Mouse (Mus musculus) urinary bladder, adult 18-20 months (tissue): Measurements from ENCODE around the gene Olfr1033.
"Not testable (repeated sequence)": the region's sequence is repeated elsewhere in the genome, so short reads cannot be mapped to it uniquely, and the experiment has no call there.

Experiments
- DNase-seq, 2 experiments: peaks; one replicate each; pipeline ENCODE4 v3.0.0; 2022; ENCODE audit warnings: low spot score in 2 of 2, mixed read lengths in 2 of 2

Gene Olfr1033

DNA sequence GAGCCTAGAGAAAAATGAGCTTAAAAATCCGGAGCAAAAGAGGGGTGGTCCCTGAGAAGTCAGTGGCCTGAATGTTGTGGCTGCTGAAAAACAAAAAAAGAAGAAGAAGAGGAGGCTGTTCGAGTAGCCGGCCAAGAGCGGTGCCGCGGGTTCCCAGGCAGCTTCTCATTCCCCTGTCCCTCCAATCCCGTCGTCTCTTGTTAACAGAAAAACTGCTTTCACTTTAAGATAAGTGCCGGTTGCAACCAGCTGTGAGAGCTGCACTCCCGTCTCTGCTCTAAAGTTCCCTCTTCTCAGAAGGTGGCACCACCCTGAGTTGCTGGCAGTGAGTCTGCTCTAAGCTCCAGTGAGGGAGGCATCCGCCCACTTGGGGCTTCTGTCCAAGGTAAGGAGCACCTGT lies at the start of gene Olfr1033:
TSS of gene Olfr1033 (plus strand) at position 228 of the 400 bp plus-strand sequence.
- DNase-seq: peak in 1 of 2 experiments; percentile 12

DNA sequence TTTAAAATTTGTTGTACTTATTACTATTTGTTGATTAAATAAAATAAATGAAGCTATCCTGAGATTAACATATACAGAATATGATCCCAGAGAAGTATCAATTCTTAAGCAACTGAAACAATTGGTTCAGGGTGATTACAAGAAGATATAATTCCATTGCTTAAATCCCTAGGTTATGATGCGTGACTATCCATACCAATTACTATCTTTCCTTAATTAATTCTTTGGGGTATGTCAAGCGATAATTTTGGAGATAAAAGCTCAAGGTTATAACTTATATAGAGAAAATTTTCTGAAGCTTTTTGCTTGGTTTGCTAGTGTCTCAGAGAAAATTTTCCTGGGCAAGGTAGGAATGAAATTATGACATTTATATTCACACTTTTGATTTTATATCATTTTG lies 46.8 kb upstream of the Olfr1033 start, which contains the start of gene Olfr1029:
TSS of gene Olfr1029 (plus strand) at position 301 of the 400 bp plus-strand sequence.
- no peak for DNase-seq

DNA sequence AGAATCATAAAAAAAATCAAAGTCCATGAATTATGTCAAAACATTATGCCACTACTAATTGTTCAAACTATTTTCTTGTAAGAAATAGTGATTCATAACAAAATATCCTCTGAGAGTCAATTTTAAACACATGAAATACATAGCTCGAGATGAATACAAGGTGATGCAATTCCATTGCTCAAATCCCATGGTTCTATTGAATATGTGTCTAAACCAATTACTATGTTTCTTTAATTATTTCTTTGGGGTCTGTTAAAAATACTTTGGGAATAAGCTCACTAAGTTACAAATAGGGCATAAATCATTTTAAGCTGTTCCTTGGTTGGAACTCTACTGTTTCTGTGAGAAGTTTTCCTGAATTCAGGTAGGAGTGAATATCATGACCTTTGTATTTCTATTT lies 41.5 kb upstream of the Olfr1033 start, which contains the start of gene Olfr1030:
TSS of gene Olfr1030 (plus strand) at position 301 of the 400 bp plus-strand sequence.
- no peak for DNase-seq

DNA sequence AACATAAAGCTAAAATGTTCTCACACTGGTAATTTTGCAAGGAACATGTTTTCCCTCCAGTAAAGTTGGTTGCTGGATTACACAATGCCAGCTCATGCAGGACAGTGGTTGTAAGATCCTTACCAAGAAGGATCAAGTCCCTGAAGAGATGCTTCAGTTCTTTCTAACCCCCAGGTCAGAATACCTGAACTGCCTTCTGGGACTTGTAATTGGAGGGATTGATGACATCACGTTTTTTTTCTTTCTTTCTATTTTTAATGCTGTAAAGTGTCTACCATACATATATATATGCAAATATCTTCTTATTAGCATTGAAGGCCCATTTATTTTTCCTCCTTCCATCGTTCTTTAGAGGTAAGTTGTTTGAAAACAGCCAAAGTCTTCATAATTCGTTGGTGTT lies 30.4 kb upstream of the Olfr1033 start, which contains the start of gene Olfr1031:
TSS of gene Olfr1031 (plus strand) at position 301 of the 400 bp plus-strand sequence.
- no peak for DNase-seq

DNA sequence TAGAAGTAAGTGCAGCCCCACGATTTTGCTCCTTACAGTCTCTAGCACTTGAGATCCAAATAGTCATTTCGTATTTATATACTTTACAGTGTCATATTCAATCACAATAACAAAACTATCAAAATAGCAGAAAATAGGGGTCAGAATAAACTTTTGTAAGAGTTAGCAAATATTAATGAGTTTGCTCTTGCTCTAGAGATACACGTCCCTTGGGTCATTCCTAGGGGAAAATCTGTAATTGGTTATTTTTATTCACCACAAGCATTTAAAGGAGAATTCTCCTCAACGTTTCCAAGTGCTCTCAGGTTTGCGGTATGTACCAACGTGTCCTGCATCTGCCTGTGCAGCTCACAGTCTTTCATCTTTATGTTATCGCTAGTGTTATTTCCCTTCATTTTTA lies 15.2 kb upstream of the Olfr1033 start, which contains the start of gene Olfr1032:
TSS of gene Olfr1032 (plus strand) at position 301 of the 400 bp plus-strand sequence.
- DNase-seq: no peak

DNA sequence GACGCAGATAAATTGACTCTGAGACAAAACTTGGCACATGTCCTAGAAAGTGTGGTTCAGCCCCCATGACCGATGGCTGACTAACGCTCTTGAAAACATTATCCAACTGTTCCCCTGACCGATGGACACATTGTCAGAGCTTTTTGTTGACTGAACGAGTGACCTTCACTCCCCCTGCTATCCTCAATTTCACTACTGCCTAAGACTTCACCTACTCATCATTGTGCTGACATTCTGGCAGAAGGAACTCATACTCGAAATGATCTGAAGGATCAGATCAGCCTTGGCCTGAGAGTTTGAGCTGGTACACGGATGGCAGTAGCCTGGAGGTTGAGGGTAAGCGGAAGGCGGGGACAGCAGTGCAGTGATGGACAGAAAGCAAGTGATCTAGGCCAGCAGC lies 1.1 kb downstream of the Olfr1033 start:
- not testable (repeated sequence) for DNase-seq

DNA sequence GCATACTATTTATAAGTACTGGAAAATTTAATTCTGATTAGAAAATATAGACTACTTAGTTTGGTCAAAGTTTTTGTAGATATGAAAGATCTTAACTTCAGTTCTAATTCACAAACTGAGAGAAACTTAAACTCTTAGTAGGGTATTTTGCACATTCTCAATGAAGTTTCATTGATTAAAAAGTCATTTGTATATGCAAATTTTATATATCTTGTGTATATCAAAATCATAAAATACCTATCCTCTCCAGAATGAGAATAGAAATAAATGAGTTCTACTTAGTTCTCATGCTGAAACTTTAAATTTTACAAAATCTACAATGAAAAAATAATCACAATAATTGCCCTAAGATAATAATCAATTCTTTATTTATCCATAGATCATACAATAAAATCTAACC lies 25.1 kb downstream of the Olfr1033 start, which contains the start of gene Olfr1034:
TSS of gene Olfr1034 (plus strand) at position 301 of the 400 bp plus-strand sequence.
- DNase-seq: no peak

DNA sequence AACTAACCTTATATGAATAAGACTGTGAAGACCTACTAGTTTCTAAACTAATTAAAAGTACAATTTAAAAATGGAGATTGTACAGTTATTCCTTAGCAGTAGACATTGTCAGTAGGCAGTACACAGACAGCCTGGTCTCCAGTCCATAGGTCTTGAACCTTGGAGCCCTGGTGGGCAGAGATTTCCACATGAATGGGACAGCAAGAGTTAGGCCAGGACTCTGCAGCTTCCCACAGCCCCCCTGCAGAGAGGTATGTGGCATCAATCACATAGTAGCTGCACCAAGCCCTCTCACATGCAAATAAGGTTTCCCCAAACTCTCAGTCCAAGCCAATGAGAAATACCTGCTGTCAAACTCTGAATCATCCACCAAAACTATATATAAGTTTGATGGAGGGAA lies 30.3 kb downstream of the Olfr1033 start:
- DNase-seq: not testable (repeated sequence)

DNA sequence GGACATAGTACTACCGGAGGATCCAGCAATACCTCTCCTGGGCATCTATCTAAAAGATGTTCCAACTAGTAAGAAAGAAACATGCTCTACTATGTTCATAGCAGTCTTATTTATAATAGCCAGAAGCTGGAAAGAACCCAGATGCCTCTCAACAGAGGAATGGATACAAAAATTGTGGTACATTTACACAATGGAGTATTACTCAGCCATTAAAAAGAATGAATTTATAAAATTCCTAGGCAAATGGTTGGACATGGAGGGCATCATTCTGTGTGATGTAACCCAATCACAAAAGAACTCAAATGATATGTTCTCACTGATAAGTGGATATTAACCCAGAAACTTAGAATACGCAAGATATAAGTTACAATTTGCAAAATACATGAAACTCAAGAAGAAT lies 43.3 kb downstream of the Olfr1033 start:
- not testable (repeated sequence) for DNase-seq

DNA sequence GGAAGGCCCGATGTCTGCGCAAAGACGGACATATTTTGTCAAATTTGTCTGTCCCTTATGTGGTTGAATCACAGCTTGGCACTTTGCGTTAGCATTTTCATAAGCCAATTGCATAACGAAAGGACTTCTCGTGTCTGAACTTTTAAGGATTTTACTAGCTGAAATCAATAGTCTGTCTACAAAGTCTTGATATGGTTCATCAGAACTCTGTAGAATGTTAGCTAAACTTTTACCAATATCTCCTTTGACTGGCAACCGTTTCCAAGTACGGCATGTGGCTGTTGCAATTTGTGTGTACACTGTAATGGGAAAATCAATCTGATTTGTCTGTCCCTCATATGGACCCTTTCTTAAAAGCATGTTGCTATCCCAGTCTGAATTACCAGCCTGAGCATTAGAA lies 49.8 kb downstream of the Olfr1033 start:
- DNase-seq: no peak

DNA sequence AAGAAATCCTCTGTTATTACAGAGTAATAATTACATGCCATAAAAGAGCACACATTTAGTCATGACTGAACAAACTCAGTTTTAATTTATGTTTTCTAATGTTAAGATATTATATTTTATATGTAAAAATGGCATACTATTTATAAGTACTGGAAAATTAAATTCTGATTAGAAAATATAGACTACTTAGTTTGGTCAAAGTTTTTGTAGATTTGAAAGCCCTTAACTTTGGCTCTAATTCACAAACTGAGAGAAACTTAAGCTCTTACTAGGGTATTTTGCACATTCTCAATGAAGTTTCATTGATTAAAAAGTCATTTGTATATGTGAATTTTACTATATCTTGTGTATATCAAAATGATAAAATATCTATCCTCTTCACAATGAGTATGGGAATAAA lies 53.3 kb downstream of the Olfr1033 start, which contains the start of gene Olfr1036:
TSS of gene Olfr1036 (plus strand) at position 301 of the 400 bp plus-strand sequence.
- not testable (repeated sequence) for DNase-seq

DNA sequence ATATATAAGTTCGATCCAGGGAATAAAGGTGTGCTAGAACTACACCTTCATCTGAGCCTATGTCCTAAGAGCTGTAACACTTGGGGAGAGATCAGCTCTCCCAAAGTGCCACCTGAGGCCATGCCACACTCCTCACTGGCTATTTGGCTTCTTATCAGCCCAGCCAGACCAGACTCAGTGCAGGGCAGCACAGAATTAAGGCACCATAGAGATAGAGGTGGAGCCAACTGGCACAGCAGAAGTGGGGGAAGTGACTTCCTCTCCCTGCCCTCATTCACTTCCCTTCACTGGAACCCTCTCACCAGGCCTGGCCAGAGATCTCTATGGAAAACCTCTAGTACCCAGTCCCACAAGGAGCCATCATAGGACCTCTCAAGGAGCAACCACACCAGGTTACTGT lies 60.0 kb downstream of the Olfr1033 start:
- DNase-seq: not testable (repeated sequence)

DNA sequence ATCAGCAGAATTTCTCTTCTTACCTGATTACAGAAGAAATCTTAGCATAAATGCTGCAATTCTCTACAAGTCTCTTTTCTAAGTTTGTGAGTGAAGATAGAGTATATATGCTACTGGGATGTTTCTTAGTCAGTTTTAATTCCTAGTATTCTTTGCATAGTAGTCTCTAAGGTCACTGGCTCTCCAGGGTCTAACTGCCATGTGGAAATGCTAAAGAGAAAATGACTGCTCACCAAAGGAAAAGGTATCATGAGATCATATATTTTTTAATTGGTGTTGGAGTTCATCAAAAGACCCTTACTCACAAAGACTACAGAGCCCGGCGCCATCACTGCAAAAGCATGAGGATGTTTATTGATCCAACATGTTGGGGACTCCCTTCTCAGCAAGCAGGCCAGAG lies 66.9 kb downstream of the Olfr1033 start, which contains the start of gene Olfr1037:
TSS of gene Olfr1037 (minus strand) at position 101 of the 400 bp plus-strand sequence.
- DNase-seq: no peak
